Mouse (Mus musculus) forebrain, embryonic 16.5 days (tissue): ENCODE measurements at regions not wholly inside any gene's neighbourhood (a gene's known extent, or its start where the extent isn't known, plus 50 kb on each side); places are given as distances from the start of the nearest gene placed in this dataset.

Experiments
- ATAC-seq: fragments of 200-750 bp; cut with Nextera tagmentation; 2 replicates; pipeline ENCODE4 v1.8.0; 2017; ENCODE audit warnings: mild to moderate bottlenecking, moderate library complexity
- H3K27ac ChIP-seq: fragments of 300-500 bp; sonication (generic); 2 replicates; pipeline ENCODE4 v1.5.1; 2014; ENCODE audit warnings: low read length, control low read depth
- H3K27me3 ChIP-seq: fragments of 300-500 bp; sonication (generic); replicated peaks from 2 replicates; pipeline ENCODE4 v1.6.1; 2014; ENCODE audit warnings: low read length; ENCODE audit not compliant: control insufficient read depth, insufficient read depth
- H3K36me3 ChIP-seq: fragments of 300-500 bp; sonication (generic); 2 replicates; pipeline ENCODE4 v1.6.1; 2014; ENCODE audit not compliant: control insufficient read depth, insufficient read depth
- H3K4me1 ChIP-seq: fragments of 300-500 bp; sonication (generic); replicated peaks from 2 replicates; pipeline ENCODE4 v1.6.1; 2014; ENCODE audit warnings: low read length; ENCODE audit not compliant: control insufficient read depth, insufficient read depth
- H3K4me2 ChIP-seq: fragments of 300-500 bp; sonication (generic); 2 replicates; pipeline ENCODE4 v1.6.1; 2014; ENCODE audit warnings: mild to moderate bottlenecking, low read length, control low read depth
- H3K4me3 ChIP-seq: fragments of 300-500 bp; sonication (generic); replicated peaks from 2 replicates; pipeline ENCODE4 v1.5.1; 2014; ENCODE audit warnings: mild to moderate bottlenecking, low read length, control low read depth
- H3K9ac ChIP-seq: fragments of 300-500 bp; sonication (generic); replicated peaks from 2 replicates; pipeline ENCODE4 v1.6.1; 2014; ENCODE audit warnings: low read depth, low read length, control low read depth
- H3K9me3 ChIP-seq: fragments of 300-500 bp; sonication (generic); 2 replicates; pipeline ENCODE4 v1.6.1; 2016; ENCODE audit warnings: low read length; ENCODE audit not compliant: control insufficient read depth
- WGBS: fragments of 180-500 bp; shearing (Covaris S2); extraction: QIAGEN DNeasy Blood & Tissue Kit; methylation state at CpG from one replicate; pipeline ENCODE4 v1.1.7; 2014; 5-methylcytosine and 5-hydroxymethylcytosine counted together

GRCm38 (mm10) chr16:91173241-91173640 is 52.0 kb upstream of the Olig2 start:
- no peak overlapping the region; the same call in 1 of the 2 replicates for H3K27ac ChIP-seq
- H3K9me3 ChIP-seq, result no peaks in the 10 kb centered on the region
- H3K4me2 ChIP-seq, result peak overlapping the region; percentile 41
- peaks cover 37% of the 10 kb centered on the region for H3K27me3 ChIP-seq
- no peak overlapping the region for H3K9ac ChIP-seq
- no peak overlapping the region for H3K4me3 ChIP-seq
- WGBS, result 9% methylated on average over 15 of the region's 15 CpGs
- peak; percentile 34 for ATAC-seq
- peaks cover 46% of the 10 kb centered on the region for H3K4me1 ChIP-seq
- H3K36me3 ChIP-seq, result no peaks in the 10 kb centered on the region

GRCm38 (mm10) chr16:91173870-91174278 is 51.4 kb upstream of the Olig2 start:
- Histone ChIP-seq H3K27ac (no peak overlapping the region; the same call in 1 of the 2 replicates), H3K4me2 (peak overlapping the region; percentile 41; the same call in 1 of the 2 replicates), H3K4me1 (peaks cover 46% of the 10 kb centered on the region), H3K9ac (no peak overlapping the region), H3K4me3 (no peak overlapping the region), H3K9me3 (no peaks in the 10 kb centered on the region), H3K36me3 (no peaks in the 10 kb centered on the region), H3K27me3 (peaks cover 43% of the 10 kb centered on the region)
- 0% methylated on average over 3 of the region's 3 CpGs for WGBS
- peak; percentile 53 for ATAC-seq

GRCm38 (mm10) chr16:91174401-91174800 is 50.9 kb upstream of the Olig2 start:
- no peaks in the 10 kb centered on the region for H3K36me3 ChIP-seq
- H3K4me1 ChIP-seq, result peaks cover 46% of the 10 kb centered on the region
- H3K4me3 ChIP-seq, result no peak overlapping the region
- ATAC-seq, result no peak
- 27% methylated on average over 4 of the region's 4 CpGs for WGBS
- no peaks in the 10 kb centered on the region for H3K9me3 ChIP-seq
- no peak overlapping the region for H3K27ac ChIP-seq
- peaks cover 45% of the 10 kb centered on the region for H3K27me3 ChIP-seq
- no peak overlapping the region for H3K9ac ChIP-seq
- no peak overlapping the region for H3K4me2 ChIP-seq
